Mouse (Mus musculus) retina, adult 2 months (tissue): Measurements from ENCODE around the gene Olfr690.
"Not testable (repeated sequence)": the region's sequence is repeated elsewhere in the genome, so short reads cannot be mapped to it uniquely, and the experiment has no call there.

Experiments
- DNase-seq: peaks from one replicate; pipeline ENCODE4 v3.0.0-alpha.2; 2012; ENCODE audit warnings: low read depth, low spot score

Gene Olfr690

GRCm38 (mm10) chr7:105334004-105334403 lies at the start of gene Olfr690:
TSS of gene Olfr690 (minus strand) at chr7:105334104.
- no peak for DNase-seq

- no peak for DNase-seq
These were observed 46.4 kb upstream of the Olfr690 start for GRCm38 (mm10) chr7:105380329-105380728.

GRCm38 (mm10) chr7:105374866-105375265 lies 41.0 kb upstream of the Olfr690 start, which contains the start of gene Gm5901:
TSS of gene Gm5901 (plus strand) at chr7:105375038.
- no peak for DNase-seq

- no peak for DNase-seq
These were observed 40.1 kb upstream of the Olfr690 start for GRCm38 (mm10) chr7:105373976-105374375.

GRCm38 (mm10) chr7:105373509-105373908 lies 39.6 kb upstream of the Olfr690 start:
- no peak for DNase-seq

GRCm38 (mm10) chr7:105372912-105373311 lies 39.0 kb upstream of the Olfr690 start:
- no peak for DNase-seq

- DNase-seq, result no peak
These were observed 34.6 kb upstream of the Olfr690 start for GRCm38 (mm10) chr7:105368521-105368920.

GRCm38 (mm10) chr7:105367930-105368329 lies 34.0 kb upstream of the Olfr690 start, which contains the start of gene Olfr692:
TSS of gene Olfr692 (plus strand) at chr7:105368230.
- no peak for DNase-seq

- DNase-seq, result no peak
These were observed 33.4 kb upstream of the Olfr690 start for GRCm38 (mm10) chr7:105367268-105367667.

GRCm38 (mm10) chr7:105361713-105362112 lies 27.8 kb upstream of the Olfr690 start:
- DNase-seq, result no peak

GRCm38 (mm10) chr7:105356487-105356886 lies 22.6 kb upstream of the Olfr690 start:
- not testable (repeated sequence) for DNase-seq

GRCm38 (mm10) chr7:105356064-105356463 lies 22.2 kb upstream of the Olfr690 start:
- DNase-seq, result not testable (repeated sequence)

- no peak for DNase-seq
These were observed 8.8 kb upstream of the Olfr690 start for GRCm38 (mm10) chr7:105342752-105343151.

- no peak for DNase-seq
These were observed 8.3 kb upstream of the Olfr690 start, which contains the start of gene Olfr691 for GRCm38 (mm10) chr7:105342170-105342569. TSS of gene Olfr691 (minus strand) at chr7:105342270.

GRCm38 (mm10) chr7:105325302-105325701 lies 8.6 kb downstream of the Olfr690 start:
- DNase-seq, result no peak

- no peak for DNase-seq
These were observed 23.0 kb downstream of the Olfr690 start, which contains the start of gene Olfr689 for GRCm38 (mm10) chr7:105310865-105311264. TSS of gene Olfr689 (plus strand) at chr7:105311165.

- no peak for DNase-seq
These were observed 43.9 kb downstream of the Olfr690 start for GRCm38 (mm10) chr7:105290051-105290450.

GRCm38 (mm10) chr7:105287795-105288194 lies 46.1 kb downstream of the Olfr690 start, which contains the start of gene Olfr688:
TSS of gene Olfr688 (plus strand) at chr7:105288095.
- DNase-seq, result no peak
